Mouse (Mus musculus) intestine, postnatal 0 days (tissue): ENCODE results near the gene Snw1. TPM values are rescaled to one million over a fixed set of nuclear protein-coding genes. Genes with fewer than 3 reads are reported as not detected.

Experiments used
- ATAC-seq: fragments of 200-750 bp; cut with Nextera tagmentation; 2 replicates; pipeline ENCODE4 v1.8.0; 2017; ENCODE audit warnings: mild to moderate bottlenecking, moderate TSS enrichment, moderate library complexity
- H3K27ac ChIP-seq: fragments of 300-500 bp; sonication (generic); 2 replicates; pipeline ENCODE4 v1.5.1; 2014; ENCODE audit warnings: mild to moderate bottlenecking, low read depth, low read length, moderate library complexity
- H3K27me3 ChIP-seq: fragments of 300-500 bp; sonication (generic); replicated peaks from 2 replicates; pipeline ENCODE4 v1.6.1; 2014; ENCODE audit warnings: low read length, mixed read lengths; ENCODE audit not compliant: control insufficient read depth, insufficient read depth
- H3K36me3 ChIP-seq: fragments of 300-500 bp; sonication (generic); 2 replicates; pipeline ENCODE4 v1.6.1; 2014; ENCODE audit warnings: mild to moderate bottlenecking, moderate library complexity; ENCODE audit not compliant: control insufficient read depth, insufficient read depth
- H3K4me1 ChIP-seq: fragments of 300-500 bp; sonication (generic); replicated peaks from 2 replicates; pipeline ENCODE4 v1.6.1; 2014; ENCODE audit warnings: antibody characterized with exemption, low read length, mixed read lengths; ENCODE audit not compliant: control insufficient read depth, insufficient read depth
- H3K4me2 ChIP-seq: fragments of 300-500 bp; sonication (generic); replicated peaks from 2 replicates; pipeline ENCODE4 v1.6.1; 2014; ENCODE audit warnings: low read depth, mild to moderate bottlenecking, moderate library complexity
- H3K4me3 ChIP-seq: fragments of 300-500 bp; sonication (generic); 2 replicates; pipeline ENCODE4 v1.5.1; 2014; ENCODE audit warnings: low read depth, low read length
- H3K9ac ChIP-seq: fragments of 300-500 bp; sonication (generic); 2 replicates; pipeline ENCODE4 v1.6.1; 2014; ENCODE audit warnings: mild to moderate bottlenecking, low read depth, low read length
- H3K9me3 ChIP-seq: fragments of 300-500 bp; sonication (generic); 2 replicates; pipeline ENCODE4 v1.6.1; 2016; ENCODE audit warnings: mixed run types; ENCODE audit not compliant: control insufficient read depth
- CTCF ChIP-seq: sonication (generic); IDR thresholded peaks from 2 replicates; pipeline ENCODE4 v1.5.1; 2016; ENCODE audit warnings: low read depth, mild to moderate bottlenecking, control low read depth, antibody characterized with exemption, moderate library complexity
- WGBS: fragments of 180-500 bp; shearing (Covaris S2); extraction: QIAGEN DNeasy Blood & Tissue Kit; methylation state at CpG from one replicate; pipeline ENCODE4 v1.1.7; 2014; 5-methylcytosine and 5-hydroxymethylcytosine counted together
- polyA plus RNA-seq: library from polyadenylated mRNA; unstranded; fragments of >200 nt; fragmentation: Nextera tagmentation; extraction: Ambion mirVana; gene quantifications from 2 replicates; pipeline ENCODE4 v1.2.1, GENCODE M21; 2015

Gene Snw1
- polyA plus RNA-seq, 1 experiment from 2014 or later, result 66.9 TPM

- no peak for ATAC-seq
- TF ChIP-seq CTCF, result no peak
- Histone ChIP-seq H3K27ac (no peak overlapping the region), H3K36me3 (no peaks in the 10 kb centered on the region), H3K9ac (no peak overlapping the region), H3K4me2 (no peak overlapping the region), H3K9me3 (no peaks in the 10 kb centered on the region), H3K4me3 (no peak overlapping the region), H3K4me1 (no peaks in the 10 kb centered on the region), H3K27me3 (no peaks in the 10 kb centered on the region)
- WGBS, result 72% methylated on average over 4 of the region's 4 CpGs
Observed at GRCm38 (mm10) chr12:87415358-87415757, 56.7 kb downstream of the Snw1 start.

- Histone ChIP-seq H3K36me3 (no peaks in the 10 kb centered on the region), H3K4me3 (no peak overlapping the region), H3K4me1 (0 out of 2 replicates have a peak, but pooled peaks cover 4% of the 10 kb centered on the region), H3K9ac (no peak overlapping the region), H3K4me2 (no peak overlapping the region), H3K27me3 (no peaks in the 10 kb centered on the region), H3K9me3 (no peaks in the 10 kb centered on the region), H3K27ac (no peak overlapping the region)
- ATAC-seq, result no peak
- WGBS, result 24% methylated on average over 4 of the region's 4 CpGs
- TF ChIP-seq CTCF, result peak; percentile 92
Observed at GRCm38 (mm10) chr12:87413179-87413790, 58.8 kb downstream of the Snw1 start.

GRCm38 (mm10) chr12:87410999-87411398 is 61.1 kb downstream of the Snw1 start:
- Histone ChIP-seq H3K4me3 (no peak overlapping the region), H3K27ac (no peak overlapping the region)

GRCm38 (mm10) chr12:87409123-87409522 is 63.0 kb downstream of the Snw1 start:
- TF ChIP-seq CTCF, result no peak
- ATAC-seq, result peak; percentile 55
- Histone ChIP-seq H3K4me3 (no peak overlapping the region), H3K4me1 (0 out of 2 replicates have a peak, but pooled peaks cover 6% of the 10 kb centered on the region), H3K27me3 (no peaks in the 10 kb centered on the region), H3K9me3 (no peaks in the 10 kb centered on the region), H3K27ac (no peak overlapping the region; the same call in 1 of the 2 replicates), H3K36me3 (no peaks in the 10 kb centered on the region), H3K9ac (no peak overlapping the region), H3K4me2 (no peak overlapping the region)
- 52% methylated on average over 4 of the region's 4 CpGs for whole genome bisulfite sequencing

More at GRCm38 (mm10) chr12:87410999-87411398, 61.1 kb downstream of the Snw1 start:
- no peak for TF ChIP-seq CTCF
- Histone ChIP-seq H3K4me2 (no peak overlapping the region), H3K36me3 (no peaks in the 10 kb centered on the region), H3K27me3 (no peaks in the 10 kb centered on the region), H3K4me1 (0 out of 2 replicates have a peak, but pooled peaks cover 6% of the 10 kb centered on the region), H3K9ac (no peak overlapping the region), H3K9me3 (no peaks in the 10 kb centered on the region)
- no peak for ATAC-seq
- WGBS, result 29% methylated on average over 7 of the region's 7 CpGs

GRCm38 (mm10) chr12:87407869-87408605 is 64.0 kb downstream of the Snw1 start:
- 19% methylated on average over 21 of the region's 21 CpGs for WGBS
- no peak for TF ChIP-seq CTCF
- H3K27ac ChIP-seq, result peak overlapping the region; percentile 24
- peak overlapping the region; percentile 53 for H3K4me2 ChIP-seq
- H3K9me3 ChIP-seq, result no peaks in the 10 kb centered on the region
- H3K9ac ChIP-seq, result no peak overlapping the region
- H3K4me3 ChIP-seq, result no peak overlapping the region
- ATAC-seq, result peak; percentile 44; the same call in 1 of the 2 replicates
- H3K27me3 ChIP-seq, result no peaks in the 10 kb centered on the region
- 0 out of 2 replicates have a peak, but pooled peaks cover 6% of the 10 kb centered on the region for H3K4me1 ChIP-seq
- no peaks in the 10 kb centered on the region for H3K36me3 ChIP-seq

GRCm38 (mm10) chr12:87405721-87406120 is 66.4 kb downstream of the Snw1 start:
- Histone ChIP-seq H3K4me1 (0 out of 2 replicates have a peak, but pooled peaks cover 6% of the 10 kb centered on the region), H3K27ac (peak overlapping the region; percentile 31), H3K9me3 (no peaks in the 10 kb centered on the region), H3K36me3 (no peaks in the 10 kb centered on the region), H3K4me2 (no peak overlapping the region), H3K27me3 (no peaks in the 10 kb centered on the region), H3K4me3 (no peak overlapping the region), H3K9ac (no peak overlapping the region)
- 35% methylated on average over 3 of the region's 3 CpGs for WGBS
- TF ChIP-seq CTCF, result no peak
- ATAC-seq, result peak; percentile 53
